Mouse (Mus musculus) left cerebral cortex, postnatal 14 days (tissue): Measurements from ENCODE around the gene Med21. TPM values are rescaled to one million over a fixed set of nuclear protein-coding genes. Genes with fewer than 3 reads are reported as not detected.

Experiments used
- DNase-seq, 2 experiments: peaks; one replicate each; pipeline ENCODE4 v3.0.0; 2021 to 2022; ENCODE audit warnings: low spot score in 2 of 2, mixed read lengths in 1 of 2
- intact Hi-C: fragments of 180-260 bp; cut with DNase I; formaldehyde crosslinking; loops from one replicate; pipeline ENCODE4 v1.15.1; 2025
- total RNA-seq, 2 experiments: library from RNA; stranded (reverse); gene quantifications; 2 replicates each; pipeline ENCODE4 v1.2.3; 2021

Gene Med21
- total RNA-seq, 2 experiments from 2014 or later: 38.2 to 39.1 TPM

DNA sequence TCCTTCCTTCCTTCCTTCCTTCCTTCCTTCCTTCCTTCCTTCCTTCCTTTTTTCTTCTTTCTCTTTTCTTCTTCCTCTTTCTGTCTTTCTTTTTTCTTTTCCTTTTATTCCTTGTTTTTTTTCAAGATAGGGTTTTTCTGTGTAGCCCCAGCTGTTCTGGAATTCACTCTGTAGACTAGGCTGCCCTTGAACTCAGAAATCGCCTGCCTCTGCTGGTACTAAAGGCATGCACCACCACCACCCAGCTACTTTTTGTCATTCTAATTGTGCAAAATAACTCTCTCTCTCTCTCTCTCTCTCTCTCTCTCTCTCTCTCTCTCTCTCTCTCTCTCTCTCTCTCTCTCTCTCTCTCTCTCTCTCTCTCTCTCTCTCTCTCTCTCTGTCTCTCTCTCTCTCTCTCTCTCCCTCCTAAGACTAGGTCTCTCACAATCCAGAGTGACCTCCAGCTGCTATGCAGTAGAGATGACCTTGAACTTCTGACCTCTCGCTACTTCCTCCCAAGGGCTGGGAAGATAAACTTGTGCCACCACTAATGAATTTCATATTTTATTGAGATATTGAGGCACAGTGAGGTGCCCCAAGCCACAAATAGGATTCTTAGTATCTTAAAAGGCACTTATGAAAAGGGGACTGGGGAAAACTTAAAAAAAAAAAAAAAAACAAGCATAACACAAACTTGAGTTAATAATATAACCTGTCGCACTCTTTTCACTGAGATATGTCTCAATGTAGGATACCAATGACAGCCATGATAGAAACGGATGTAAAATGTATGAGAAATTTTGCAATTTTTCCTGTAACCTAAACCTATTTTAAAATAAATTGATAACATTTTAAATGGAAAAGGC is 7.4 kb upstream of the Med21 start:
- intact Hi-C loops: loop anchor here (5.0 kb wide), 1 partner anchor 58 kb away; the partner anchor contains the start of genes Fgfr1op2 and Ints13
- DNase-seq: no peak

DNA sequence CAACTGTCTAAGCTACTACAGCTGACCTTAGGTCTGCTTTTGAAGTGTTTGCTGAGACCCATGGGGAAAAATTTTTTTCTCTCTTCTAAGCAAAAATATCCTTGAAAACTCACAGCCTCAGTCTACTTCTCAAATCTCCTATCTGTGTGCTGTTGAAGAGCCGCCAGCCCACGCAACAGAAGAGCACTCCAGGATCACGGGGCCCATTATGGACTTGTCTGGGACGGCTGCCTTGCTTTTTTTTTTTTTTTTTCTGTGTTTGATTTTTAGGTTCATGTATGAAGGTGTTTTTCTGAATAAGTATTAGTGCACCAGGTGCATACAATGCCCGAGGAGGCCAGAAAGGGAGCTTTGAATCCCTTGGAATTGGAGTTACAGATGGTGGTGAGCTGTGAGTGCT is 5.9 kb upstream of the Med21 start:
- intact Hi-C loops: no loop called here
- DNase-seq: no peak

DNA sequence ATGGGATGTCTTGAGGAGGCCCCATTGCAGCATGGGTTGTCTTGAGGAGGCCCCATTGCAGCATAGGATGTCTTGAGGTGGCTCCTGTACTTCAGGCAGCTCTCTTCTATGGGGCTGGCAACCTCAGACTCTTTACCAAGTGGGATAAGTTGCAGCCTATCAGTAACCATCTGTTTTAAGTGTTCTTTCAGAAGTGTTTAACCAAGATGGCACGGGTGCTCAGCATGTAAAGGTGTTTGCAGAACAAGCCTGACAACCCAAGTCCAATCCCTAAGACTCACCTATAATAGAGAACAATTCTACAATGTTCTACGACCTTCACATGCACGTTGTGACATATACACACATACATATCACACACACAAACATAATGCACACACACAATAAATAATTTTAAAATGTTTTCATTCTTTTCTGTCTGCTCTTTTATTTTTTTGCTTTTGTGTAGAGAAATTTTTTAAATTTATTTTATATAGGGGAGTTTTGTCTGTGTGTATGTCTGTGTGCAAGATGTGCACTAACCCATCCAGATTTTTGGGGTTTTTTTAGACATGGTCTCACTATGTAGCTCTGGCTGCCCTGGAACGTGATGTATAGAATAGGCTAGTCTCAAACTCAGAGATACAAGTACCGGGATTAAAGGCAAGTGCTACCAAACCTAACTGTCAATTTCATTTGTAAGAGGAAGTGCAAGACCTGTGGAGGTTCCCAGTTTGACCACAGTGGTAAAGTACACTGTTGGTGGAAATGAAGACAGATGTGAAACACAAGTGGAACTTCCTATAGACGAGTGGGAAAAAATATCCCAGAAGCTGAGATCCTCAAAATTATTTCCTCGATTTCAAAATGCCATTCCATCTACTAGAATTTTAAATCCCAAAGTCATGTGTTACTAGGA is 2.0 kb upstream of the Med21 start:
- intact Hi-C loops: no loop called here
- DNase-seq: no peak

DNA sequence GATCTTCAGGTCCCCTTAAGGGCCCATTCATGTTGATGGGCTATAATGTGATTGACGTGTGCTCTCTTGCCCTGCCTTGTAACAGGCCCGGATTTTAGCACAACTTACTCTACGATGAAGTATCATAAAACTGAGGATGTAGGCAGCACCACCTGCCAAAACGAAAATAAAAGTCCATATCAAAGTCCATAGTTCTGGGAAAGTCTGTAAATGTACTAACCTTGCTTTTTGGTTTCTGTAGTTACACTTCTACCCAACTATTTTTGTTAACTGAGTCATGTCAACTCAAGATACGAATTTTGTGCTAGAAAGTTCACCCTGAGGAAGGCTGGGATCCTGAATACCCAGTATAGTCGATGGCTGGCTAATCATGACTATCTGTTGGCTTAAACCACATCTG is 1.4 kb upstream of the Med21 start:
- intact Hi-C loops: no loop called here
- no peak for DNase-seq

DNA sequence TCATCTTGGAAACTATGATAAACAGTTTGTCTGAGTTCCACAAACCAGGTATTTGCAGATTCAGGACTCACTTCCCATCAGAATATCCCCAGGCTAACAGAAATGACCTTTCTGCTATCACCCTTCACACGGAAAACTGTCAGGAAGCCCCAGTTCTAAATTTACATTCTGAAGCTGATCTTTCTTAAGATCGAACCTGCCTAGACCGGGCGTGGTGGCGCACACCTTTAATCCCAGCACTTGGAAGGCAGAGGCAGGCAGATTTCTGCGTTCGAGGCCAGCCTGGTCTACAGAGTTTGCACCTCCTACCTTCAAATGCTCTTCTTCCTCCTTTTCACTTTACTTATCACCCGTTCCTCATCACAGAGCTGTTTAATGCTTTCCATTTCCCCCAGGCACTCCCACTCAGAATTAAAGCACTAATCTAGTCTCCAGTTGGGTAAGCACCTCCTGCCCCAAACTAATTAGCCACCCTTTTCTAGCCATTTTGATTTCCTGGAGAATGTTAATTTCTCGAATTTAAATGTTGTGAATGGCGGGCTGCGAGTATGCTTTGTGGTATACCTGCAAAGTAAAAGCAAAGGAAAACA is 631 bp upstream of the Med21 start:
- DNase-seq: no peak
- intact Hi-C loops: no loop called here

DNA sequence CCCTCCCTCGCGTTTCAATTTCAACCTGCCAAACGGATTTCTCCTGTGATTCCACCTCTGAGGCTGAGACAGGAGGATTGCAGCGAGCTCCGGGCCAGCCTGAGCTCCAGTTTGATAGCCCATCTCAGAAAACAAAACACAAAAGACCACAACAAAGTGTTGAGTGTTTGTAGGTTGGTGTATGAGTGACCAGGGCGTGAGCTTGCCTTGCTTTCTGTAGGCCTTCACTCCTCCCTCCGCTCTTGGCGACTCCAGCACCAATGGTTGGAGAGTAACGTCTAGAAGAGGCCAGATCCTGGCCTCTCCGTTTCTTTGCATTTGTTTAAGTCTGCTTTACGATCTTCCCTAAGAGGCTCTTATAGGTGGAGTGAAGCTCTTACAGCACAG is 830 bp downstream of the Med21 start:
- no peak for DNase-seq
- intact Hi-C loops: no loop called here

DNA sequence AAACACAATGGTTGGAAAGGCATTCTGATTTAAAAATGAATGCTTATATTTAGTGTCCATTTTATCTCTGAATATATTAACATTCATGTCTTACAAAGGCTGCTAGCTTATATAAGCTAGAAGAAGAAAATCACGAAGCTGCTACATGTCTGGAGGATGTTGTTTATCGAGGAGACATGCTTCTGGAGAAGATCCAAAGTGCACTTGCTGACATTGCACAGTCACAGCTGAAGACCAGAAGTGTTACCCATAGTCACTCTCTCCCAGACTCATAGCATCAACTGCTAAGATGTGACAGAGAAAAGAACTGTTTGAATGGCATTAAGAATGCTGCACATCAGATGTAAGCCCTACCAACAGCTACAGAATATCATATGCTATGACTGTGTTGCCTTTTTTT is 7.7 kb downstream of the Med21 start:
- intact Hi-C loops: no loop called here
- peak in 1 of 2 experiments; percentile 39 for DNase-seq

DNA sequence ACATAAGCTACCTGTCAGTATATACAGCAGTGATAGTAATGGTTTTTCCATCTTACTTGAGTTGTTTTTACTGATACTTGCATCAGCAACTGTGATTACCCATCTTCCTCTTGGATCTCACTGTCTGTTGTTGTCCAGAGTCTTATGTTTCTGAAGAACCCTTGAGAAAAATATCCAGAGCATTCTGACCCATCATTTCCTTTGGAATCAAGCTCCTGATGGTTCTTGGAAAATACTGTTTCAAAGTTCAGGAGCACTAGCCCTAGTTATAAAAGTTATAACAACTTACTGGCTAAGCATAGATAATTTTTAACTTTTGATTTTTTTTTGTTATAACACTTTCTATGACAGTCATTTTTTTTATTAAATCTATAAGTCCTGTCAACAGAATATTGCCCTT is 9.1 kb downstream of the Med21 start:
- intact Hi-C loops: no loop called here
- no peak for DNase-seq

DNA sequence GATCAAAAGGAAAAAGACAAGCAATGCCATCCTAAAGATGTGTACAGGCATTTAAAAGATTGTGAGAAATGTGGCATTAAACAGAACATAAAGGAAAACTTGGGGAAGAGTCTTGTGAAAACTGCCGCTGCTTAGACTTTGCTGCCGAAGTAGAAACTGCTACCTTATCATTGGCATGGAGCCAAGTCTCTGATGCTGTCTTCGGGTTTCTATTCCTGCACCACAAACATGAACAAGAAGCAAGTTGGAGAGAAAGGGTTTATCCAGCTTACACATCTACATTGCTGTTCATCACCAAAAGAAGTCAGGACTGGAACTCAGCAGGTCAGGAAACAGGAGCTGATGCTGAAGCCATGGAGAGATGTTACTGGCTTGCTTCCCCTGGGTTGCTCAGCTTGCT is 10.8 kb downstream of the Med21 start:
- intact Hi-C loops: no loop called here

DNA sequence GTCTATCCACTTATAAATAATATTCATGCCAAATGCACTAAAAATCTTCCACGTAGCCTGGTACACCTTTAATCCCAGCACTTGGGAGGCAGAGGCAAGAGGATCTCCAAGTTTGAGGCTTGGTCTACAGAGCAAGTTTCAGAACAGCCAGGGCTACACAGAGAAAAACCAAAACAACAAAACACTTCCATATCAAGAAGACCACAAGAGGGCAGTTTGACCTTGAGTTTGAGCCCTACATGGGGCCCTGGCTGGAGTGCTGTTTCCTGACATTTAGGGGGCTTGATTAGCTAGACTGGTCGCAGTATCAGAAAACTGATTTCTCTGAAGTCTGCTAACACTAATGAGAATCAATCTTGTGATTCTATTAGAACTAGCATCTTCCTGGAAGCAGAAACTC is 18.2 kb downstream of the Med21 start:
- intact Hi-C loops: loop anchor here (5.0 kb wide), 1 partner anchor 102 kb away; no protein-coding TSS in a partner anchor
- DNase-seq: no peak

More for the DNA sequence above, 10.8 kb downstream of the Med21 start:
- no peak for DNase-seq

DNA sequence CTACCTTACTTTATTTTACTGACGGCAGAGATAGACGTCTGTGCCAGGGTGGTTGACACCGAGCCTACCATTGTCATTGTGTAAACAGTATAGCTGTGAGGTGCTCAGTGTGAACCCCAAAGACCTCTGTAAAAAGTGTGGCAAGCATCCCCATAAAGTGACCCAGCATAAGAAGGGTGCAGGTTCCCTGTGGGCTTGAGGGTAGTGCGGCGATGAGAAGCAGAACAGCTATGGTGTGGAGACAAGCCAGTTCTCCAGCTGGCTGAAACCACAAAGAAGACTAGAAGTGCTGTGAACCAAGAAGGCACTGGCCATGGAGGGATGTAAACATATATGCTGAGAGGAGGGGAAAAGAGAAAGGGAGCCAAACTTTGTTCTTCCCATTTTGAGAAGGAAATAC is 19.3 kb downstream of the Med21 start:
- no peak for DNase-seq
- intact Hi-C loops: loop anchor here (5.0 kb wide), 1 partner anchor 101 kb away; no protein-coding TSS in a partner anchor

DNA sequence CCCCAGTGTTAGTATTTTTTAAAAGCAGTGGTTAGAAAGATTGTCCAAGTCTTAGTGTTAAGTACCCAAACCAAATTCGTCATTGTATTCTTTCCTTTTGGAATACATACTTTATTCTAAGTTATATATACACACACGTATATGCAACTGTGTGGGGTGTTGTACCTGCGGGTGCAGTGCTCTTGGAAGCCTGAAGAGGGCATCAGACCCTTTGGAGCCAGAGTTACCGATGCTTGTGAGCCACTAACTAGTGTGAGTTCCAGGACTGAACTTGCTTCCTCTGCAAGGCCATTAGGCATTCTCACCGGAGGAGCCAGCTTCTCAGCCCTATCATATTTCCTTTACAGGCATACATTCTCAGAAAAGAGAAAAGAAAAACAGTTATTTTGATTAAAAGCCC is 20.3 kb downstream of the Med21 start:
- DNase-seq: peak; percentile 32 to 33
- intact Hi-C loops: loop anchor here (5.0 kb wide), 1 partner anchor 100 kb away; no protein-coding TSS in a partner anchor

DNA sequence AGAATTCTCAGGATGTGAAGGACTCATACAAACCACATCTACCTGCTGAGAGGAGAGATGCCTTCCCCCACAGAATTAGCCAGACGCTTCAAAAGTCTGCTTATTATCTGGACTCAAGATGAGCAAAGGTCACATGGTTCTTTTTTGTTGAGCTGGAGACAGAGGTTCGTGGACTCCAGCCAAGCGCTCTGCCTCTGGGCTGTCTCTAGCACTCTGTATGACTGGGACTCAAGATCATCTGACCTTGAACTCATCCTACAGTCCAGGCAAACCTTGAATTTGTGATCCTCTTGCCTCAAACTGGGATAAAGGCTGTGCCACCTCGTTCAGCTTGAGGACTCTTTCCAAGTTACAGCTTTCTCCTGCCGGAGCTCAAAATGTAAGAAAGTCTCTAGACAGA is 21.8 kb downstream of the Med21 start:
- intact Hi-C loops: loop anchor here (5.0 kb wide), 1 partner anchor 98 kb away; no protein-coding TSS in a partner anchor
- no peak for DNase-seq

DNA sequence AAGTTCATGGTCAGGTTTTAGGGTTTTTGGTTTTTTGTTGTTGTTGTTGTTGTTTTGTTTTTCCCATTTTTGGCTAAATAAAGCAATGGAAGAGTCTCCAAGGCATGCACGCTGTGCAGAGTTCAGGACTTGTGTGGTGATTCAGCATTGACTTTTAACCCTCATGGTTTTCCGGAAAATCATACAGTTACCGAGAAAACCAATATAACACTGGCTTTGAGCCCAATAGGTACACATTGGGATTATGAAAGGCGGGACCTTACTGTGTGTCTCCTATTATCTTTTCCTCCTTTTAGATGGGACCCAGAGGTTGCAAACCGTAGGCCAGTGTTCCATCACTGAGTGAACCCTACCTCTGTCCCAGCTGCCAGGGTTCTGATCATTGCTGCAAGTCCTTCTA is 22.6 kb downstream of the Med21 start:
- DNase-seq: no peak
- intact Hi-C loops: loop anchor here (5.0 kb wide), 1 partner anchor 97 kb away; no protein-coding TSS in a partner anchor

DNA sequence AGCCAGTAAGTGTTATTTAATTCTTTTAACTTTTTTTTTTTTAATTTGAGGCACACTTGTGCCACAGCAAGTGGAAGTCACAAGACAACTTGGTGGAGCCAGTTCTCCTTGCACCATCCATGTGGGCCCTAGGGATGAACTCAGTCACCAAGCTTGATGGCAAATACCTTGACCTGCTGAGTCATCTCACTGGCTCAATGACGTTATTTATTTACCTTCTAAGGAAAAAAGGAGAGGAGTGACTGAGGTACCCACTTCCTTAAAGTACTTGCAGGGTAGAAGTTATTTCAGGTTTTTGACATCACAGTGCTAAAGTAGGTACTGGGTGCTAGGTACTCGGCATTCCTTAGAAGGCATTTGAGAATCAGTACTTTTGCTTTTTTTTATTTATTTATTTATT is 23.1 kb downstream of the Med21 start:
- intact Hi-C loops: no loop called here
- no peak for DNase-seq

DNA sequence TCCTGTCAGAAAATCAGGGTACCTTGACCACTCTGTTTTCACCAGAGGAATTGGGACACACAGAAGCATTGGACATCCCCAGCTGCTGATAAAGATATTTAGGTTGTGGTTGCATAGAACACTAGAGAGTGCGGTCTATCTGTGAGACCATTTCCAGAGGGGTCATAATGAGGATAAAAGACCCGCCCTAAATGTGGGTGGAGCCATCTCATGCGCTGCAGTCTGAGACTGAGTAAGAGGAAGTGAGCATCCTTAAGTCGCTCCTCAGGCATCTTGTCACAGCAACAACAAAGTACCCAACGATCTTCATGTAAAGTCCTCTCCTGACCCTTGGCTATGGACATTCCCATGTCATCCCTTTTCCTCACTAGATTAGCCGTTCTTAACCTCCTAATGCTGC is 24.5 kb downstream of the Med21 start:
- no peak for DNase-seq
- intact Hi-C loops: no loop called here

DNA sequence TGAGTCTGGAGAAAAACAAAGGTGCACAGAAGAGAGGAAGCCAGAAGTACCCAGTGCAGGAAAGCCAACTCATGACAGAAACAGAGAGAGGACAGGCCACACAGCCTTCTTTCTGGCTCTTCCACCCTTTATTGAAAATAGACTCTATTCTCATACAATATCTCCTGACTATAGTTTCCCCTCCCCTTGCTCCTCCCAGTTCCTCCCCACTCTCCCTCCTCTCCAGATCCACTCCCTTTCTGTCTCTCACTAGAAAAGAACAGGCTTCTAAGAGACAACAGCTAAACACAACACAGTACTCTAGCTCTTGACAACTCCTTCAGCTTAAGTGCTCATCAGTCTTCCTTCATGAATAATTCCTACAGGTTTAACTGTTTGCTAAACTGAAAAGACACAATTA is 26.3 kb downstream of the Med21 start:
- no peak for DNase-seq
- intact Hi-C loops: no loop called here

DNA sequence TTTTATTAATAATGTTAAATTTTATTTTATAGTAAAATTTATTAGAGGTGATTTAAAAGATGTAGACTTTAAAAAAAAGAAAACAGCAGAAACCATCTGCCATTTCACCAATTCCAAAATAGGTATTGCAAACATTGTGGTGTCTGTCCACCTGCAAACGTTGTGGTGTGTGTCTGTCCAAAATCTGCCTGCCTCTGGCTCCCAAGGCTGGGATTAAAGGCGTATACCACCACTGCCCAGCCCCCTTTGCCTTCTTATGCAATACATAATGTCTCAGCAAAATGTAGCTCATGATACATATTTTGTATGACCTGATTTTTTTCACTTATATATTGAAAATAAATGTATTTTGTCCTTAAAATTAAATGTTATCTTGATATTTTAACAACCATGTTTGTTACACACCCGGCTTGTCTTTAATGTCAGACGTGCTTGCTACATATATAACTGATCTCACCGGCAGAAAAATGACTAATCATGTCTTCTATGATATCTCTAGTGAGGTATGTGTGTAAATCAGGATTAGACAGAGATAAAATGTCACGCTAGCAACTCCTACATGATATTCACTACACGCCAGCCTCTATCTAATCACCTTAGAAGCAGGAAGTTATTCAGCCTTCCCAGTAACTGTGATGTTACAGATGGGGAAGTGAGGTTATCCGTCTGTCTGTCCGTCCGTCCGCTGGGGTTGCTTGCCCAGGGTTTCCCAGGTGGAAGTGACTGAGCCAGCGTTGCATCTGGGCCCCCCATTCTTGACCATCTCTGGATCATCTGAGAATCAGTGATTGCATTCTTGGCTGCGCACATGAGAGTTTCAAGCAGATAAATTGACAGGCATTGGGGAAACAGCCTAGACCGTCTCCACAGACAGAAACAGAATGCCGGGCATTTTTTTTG is 28.9 kb downstream of the Med21 start:
- DNase-seq: peak in 1 of 2 experiments; percentile 5
- intact Hi-C loops: no loop called here

DNA sequence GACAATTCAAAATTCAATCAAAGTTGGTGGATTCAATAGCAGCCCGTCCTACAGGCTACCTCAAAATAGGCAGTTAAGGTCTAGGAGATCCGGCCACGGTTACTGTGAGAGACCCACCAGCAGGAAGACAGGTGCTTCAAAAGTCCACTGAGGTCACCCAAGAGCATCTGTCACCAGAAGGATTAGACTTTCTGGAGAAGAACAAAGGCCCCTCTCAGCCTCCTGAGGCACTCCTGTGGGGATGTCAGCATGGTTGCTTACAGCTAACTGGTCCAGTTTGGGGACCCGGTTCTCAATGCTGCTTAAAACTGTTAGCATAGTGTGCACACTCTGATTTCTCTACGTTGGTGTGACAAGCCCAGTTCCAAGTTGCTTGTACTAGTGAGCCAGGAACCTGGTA is 29.8 kb downstream of the Med21 start:
- no peak for DNase-seq
- intact Hi-C loops: no loop called here
